Mouse (Mus musculus) ES-E14 (cell line): ENCODE measurements at regions not wholly inside any gene's neighbourhood (a gene's known extent, or its start where the extent isn't known, plus 50 kb on each side); places are given as distances from the start of the nearest gene placed in this dataset.

Experiments
- DNase-seq: peaks from one replicate; pipeline ENCODE4 v3.0.0-alpha.2; 2013; ENCODE audit warnings: low read depth, low spot score
- H3K27ac ChIP-seq: 2 replicates; pipeline ENCODE4 v1.5.1; 2012; ENCODE audit warnings: low read depth, mild to moderate bottlenecking, low read length, moderate library complexity, mixed read lengths; ENCODE audit not compliant: poor library complexity, insufficient read depth, severe bottlenecking
- H3K36me3 ChIP-seq: 2 replicates; pipeline ENCODE4 v1.6.1; 2012; ENCODE audit warnings: mild to moderate bottlenecking, low read length, moderate library complexity, mixed read lengths; ENCODE audit not compliant: control insufficient read depth, poor library complexity, insufficient read depth, severe bottlenecking
- H3K4me1 ChIP-seq, 2 experiments: fragments of 150-350 bp in 1 of 2; sonication (generic) in 1 of 2; 2 replicates each; pipeline ENCODE4 v1.6.1; 2012; ENCODE audit warnings: low read length in 2 of 2, mild to moderate bottlenecking in 1 of 2, mixed read lengths in 1 of 2; ENCODE audit not compliant: control insufficient read depth in 2 of 2, insufficient read depth in 2 of 2, poor library complexity in 1 of 2
- H3K4me3 ChIP-seq, 2 experiments: fragments of 150-350 bp in 1 of 2; sonication (generic) in 1 of 2; 2 replicates each; pipeline ENCODE4 v1.5.1; 2012; ENCODE audit warnings: low read length in 2 of 2, low read depth in 1 of 2, mild to moderate bottlenecking in 1 of 2, mixed read lengths in 1 of 2; ENCODE audit not compliant: insufficient read depth in 1 of 2, poor library complexity in 1 of 2, severe bottlenecking in 1 of 2
- H3K9ac ChIP-seq: 2 replicates; pipeline ENCODE4 v1.6.1; 2012; ENCODE audit warnings: low read depth, mild to moderate bottlenecking, low read length, mixed read lengths; ENCODE audit not compliant: poor library complexity, insufficient read depth, severe bottlenecking
- H3K9me3 ChIP-seq: fragments of 150-350 bp; sonication (generic); 2 replicates; pipeline ENCODE4 v1.6.1; 2012; ENCODE audit warnings: low read depth, mild to moderate bottlenecking, low read length; ENCODE audit not compliant: control insufficient read depth, insufficient read depth
- CHD2 ChIP-seq: IDR thresholded peaks from 2 replicates; pipeline ENCODE4 v1.6.1; 2014; ENCODE audit warnings: mild to moderate bottlenecking, low read depth, low read length, inconsistent platforms
- HCFC1 ChIP-seq: IDR thresholded peaks from 2 replicates; pipeline ENCODE4 v1.6.1; 2012; ENCODE audit warnings: low read length, inconsistent platforms, borderline replicate concordance; ENCODE audit not compliant: insufficient read depth
- MAFK ChIP-seq: IDR thresholded peaks from 2 replicates; pipeline ENCODE4 v1.6.1; 2014; ENCODE audit warnings: mild to moderate bottlenecking, low read depth, low read length, inconsistent platforms; ENCODE audit not compliant: insufficient read depth
- ZC3H11A ChIP-seq: IDR thresholded peaks from 2 replicates; pipeline ENCODE4 v1.6.1; 2012; ENCODE audit warnings: low read depth, mild to moderate bottlenecking, inconsistent platforms, low read length, borderline replicate concordance
- ZNF384 ChIP-seq: IDR thresholded peaks from 2 replicates; pipeline ENCODE4 v1.6.1; 2012; ENCODE audit warnings: low read depth, low read length, inconsistent platforms
- in situ Hi-C, 2 experiments: fragments of 600-800 bp; cut with MboI; formaldehyde crosslinking; loops; one replicate each; pipeline ENCODE4 v1.15.1; 2025; ENCODE audit warnings: low sequenced_read_pairs in 2 of 2, inconsistent platforms in 1 of 2; ENCODE audit not compliant: unreplicated experiment in 2 of 2

DNA sequence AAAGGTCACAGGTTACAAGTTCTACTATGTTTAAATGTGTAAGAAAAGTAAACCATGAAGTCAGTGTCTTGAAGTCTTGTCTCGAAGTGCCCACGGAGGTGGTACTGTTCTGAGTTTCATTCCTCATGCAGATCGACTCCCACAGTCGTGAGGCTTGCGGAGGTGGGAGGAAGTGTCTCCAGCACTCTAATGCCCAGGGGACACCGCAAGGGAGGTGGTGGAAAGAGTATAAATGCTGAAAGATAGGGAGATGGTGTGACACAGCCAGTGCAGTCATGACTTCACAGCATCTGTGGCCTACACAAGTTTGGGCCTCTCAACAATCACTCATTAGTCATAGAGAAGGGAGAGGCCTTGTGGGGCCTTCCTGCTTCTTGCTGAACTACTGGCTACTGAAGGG is 112.8 kb upstream of the Adra1d start:
- DNase-seq = no peak
- H3K27ac ChIP-seq = no peak overlapping the region
- in situ Hi-C loops = no loop called here
- no peaks in the 10 kb centered on the region for H3K36me3 ChIP-seq
- TF ChIP-seq MAFK (no peak), CHD2 (no peak), ZC3H11A (no peak), HCFC1 (no peak), ZNF384 (no peak)
- H3K9ac ChIP-seq = no peak overlapping the region
- H3K4me1 ChIP-seq = no peaks in the 10 kb centered on the region
- H3K9me3 ChIP-seq = no peaks in the 10 kb centered on the region
- H3K4me3 ChIP-seq = no peak overlapping the region

DNA sequence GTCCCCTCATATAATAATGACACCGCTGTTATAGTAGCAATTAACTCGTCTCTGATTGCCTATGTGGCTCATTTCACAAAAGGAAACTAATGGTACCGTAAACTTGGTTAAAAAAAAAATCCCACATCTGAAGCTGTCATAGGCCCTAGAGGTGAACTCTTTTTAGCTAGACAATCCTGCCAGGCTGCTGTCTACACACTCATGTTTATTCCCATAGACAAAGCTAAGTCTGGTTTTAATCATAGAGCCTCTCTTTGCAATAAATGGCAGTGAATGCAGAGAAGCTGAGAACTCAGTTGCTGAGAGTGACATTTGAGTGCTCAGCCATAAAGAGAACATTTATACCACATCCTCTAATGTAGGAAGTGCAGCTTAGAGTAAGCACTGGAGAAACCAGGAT is 111.3 kb upstream of the Adra1d start:
- no peak for TF ChIP-seq ZNF384
- TF ChIP-seq ZC3H11A = no peak
- no peak for TF ChIP-seq CHD2
- no peak for TF ChIP-seq HCFC1
- Histone ChIP-seq H3K9ac (no peak overlapping the region), H3K36me3 (no peaks in the 10 kb centered on the region), H3K27ac (no peak overlapping the region), H3K9me3 (no peaks in the 10 kb centered on the region), H3K4me3 (no peak overlapping the region), H3K4me1 (no peaks in the 10 kb centered on the region)
- in situ Hi-C loops = no loop called here
- no peak for DNase-seq

DNA sequence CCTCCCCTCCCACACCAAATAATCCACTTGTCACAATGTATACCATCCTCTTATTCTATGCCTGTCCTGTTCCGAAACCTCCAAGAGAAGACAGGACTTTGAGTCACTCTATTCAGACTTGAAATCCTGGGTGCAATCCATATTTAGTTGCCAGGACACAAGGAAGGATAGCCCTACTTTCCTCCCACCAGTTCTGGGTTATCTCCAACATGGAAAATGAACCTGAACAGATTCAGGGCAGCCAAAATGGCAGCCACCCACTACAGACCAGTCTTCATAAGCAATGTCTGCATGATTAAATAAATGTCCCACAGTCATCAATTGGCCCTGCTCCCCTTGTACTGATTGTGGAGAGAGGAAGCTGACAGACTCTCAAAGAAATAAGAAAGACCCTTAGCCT is 110.6 kb upstream of the Adra1d start:
- Histone ChIP-seq H3K9ac (no peak overlapping the region), H3K27ac (no peak overlapping the region), H3K4me3 (no peak overlapping the region), H3K9me3 (no peaks in the 10 kb centered on the region), H3K4me1 (no peaks in the 10 kb centered on the region), H3K36me3 (no peaks in the 10 kb centered on the region)
- in situ Hi-C loops = no loop called here
- DNase-seq = no peak
- TF ChIP-seq HCFC1 (no peak), CHD2 (no peak), ZNF384 (no peak), ZC3H11A (no peak), MAFK (no peak)

DNA sequence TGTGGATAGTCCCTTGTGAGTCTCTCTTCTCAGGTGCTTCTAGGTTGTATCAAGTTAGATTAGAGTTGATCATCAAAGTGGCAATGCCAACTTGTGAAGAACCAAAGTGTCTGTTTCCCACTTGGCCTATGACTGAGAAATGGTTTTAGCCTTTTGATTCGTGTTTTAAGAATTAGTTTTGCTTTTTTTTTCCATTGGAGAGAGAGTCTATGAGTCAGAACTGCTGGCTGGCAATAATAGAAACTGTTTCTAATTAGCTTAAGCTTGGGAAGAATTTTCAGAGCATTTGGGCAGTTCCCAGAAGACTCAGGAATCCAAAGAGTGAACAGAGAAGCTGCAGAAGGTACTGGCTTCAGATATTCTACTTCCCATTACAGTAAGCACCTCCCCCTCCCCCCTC is 110.1 kb upstream of the Adra1d start:
- no peak for DNase-seq
- Histone ChIP-seq H3K9me3 (no peaks in the 10 kb centered on the region), H3K9ac (no peak overlapping the region), H3K36me3 (no peaks in the 10 kb centered on the region), H3K4me1 (no peaks in the 10 kb centered on the region), H3K27ac (no peak overlapping the region), H3K4me3 (no peak overlapping the region)
- no peak for TF ChIP-seq ZC3H11A
- no peak for TF ChIP-seq ZNF384
- no peak for TF ChIP-seq HCFC1
- no peak for TF ChIP-seq CHD2
- no peak for TF ChIP-seq MAFK
- in situ Hi-C loops = no loop called here

DNA sequence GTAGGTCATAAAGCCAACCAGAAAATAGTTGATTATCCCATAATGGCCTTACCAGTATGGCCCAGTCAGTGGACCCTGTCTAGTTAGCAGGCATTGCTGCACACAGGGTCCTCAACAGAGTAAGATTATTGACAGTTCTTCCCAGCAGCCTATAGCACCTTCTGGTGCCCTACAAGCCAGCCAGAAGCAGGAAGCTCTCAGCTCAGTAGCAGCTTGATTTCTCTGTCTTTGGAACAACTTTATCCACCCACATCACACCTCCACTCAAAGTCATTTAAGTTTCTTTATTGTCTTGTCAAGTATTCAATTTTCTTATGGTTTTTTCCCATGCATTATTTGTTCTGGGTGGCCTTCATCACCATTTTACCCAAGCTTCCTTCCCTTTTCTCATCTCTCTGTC is 108.8 kb upstream of the Adra1d start:
- H3K4me3 ChIP-seq = no peak overlapping the region
- H3K36me3 ChIP-seq = no peaks in the 10 kb centered on the region
- TF ChIP-seq ZC3H11A (no peak), HCFC1 (no peak), MAFK (no peak), CHD2 (no peak), ZNF384 (no peak)
- no peaks in the 10 kb centered on the region for H3K4me1 ChIP-seq
- H3K9ac ChIP-seq = no peak overlapping the region
- H3K9me3 ChIP-seq = no peaks in the 10 kb centered on the region
- in situ Hi-C loops = no loop called here
- DNase-seq = no peak
- H3K27ac ChIP-seq = no peak overlapping the region
